Mouse (Mus musculus) WW6 (cell line): ENCODE results near the gene Itgal.
"Not testable (repeated sequence)": the region's sequence is repeated elsewhere in the genome, so short reads cannot be mapped to it uniquely, and the experiment has no call there.

ENCODE experiments used
- DNase-seq: peaks from one replicate; pipeline ENCODE4 v3.0.0-alpha.2; 2013; ENCODE audit warnings: low read depth, low spot score

Itgal gene

GRCm38 (mm10) chr7:127278311-127278710 lies 17.7 kb upstream of the Itgal start:
- DNase-seq, result no peak

GRCm38 (mm10) chr7:127280092-127280491 lies 16.0 kb upstream of the Itgal start:
- no peak for DNase-seq

DNA sequence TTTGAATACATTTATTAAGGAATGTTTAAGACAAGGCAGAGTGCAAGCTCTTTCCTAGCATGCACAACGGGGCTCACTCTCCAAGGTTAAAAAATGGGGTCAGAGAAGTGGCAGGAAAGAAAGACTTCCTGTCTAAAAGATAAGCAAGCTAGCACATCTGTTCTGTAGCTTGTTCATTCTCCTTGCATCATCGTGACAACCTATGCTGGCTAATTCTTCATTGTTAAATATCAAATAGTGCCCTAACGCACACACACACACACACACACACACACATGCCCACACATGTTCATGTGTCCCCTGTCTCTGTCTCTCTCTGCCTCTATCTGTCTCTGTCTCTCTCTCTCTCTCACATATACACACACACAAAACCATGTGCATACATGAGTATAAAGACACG lies 14.9 kb upstream of the Itgal start:
- no peak for DNase-seq

- DNase-seq, result no peak
Observed at GRCm38 (mm10) chr7:127282190-127282589, 13.9 kb upstream of the Itgal start.

DNA sequence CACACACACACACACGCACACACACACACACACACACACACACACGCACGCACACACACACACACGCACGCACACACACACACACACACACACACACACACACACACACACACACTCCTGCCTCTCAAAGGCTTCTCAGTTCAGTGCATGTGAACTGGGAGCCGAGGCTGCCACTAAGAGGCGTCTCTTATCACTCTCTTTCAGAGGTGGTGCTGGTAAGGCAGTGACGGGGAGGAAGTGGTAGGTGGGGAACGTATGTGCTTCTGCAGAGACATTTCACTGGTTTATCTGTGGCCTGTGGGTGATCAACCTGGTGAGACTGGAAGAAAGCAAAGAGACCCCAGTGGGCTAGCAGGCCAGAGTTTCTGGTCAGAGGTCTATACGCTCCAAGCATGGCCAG lies 10.9 kb upstream of the Itgal start:
- DNase-seq, result no peak

DNA sequence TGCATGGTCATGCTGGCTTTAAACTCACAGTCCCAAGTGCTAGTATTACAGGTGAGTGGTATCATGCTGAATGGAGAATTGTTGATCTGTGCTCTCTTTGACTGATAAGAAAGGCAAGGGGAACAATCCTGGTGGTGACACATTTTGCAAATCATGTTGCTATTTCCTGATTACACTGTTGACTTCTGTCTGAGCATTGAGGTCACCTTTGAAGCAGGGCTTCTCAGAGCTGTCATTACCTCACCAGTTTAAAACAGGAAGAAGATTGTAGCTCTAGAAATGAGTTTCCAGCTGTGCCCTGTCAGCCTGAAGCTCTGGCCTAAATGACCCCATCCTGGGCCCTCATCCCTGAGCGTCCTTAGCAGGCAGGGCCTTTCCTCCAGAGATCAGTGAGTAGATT lies 8.1 kb upstream of the Itgal start:
- no peak for DNase-seq

DNA sequence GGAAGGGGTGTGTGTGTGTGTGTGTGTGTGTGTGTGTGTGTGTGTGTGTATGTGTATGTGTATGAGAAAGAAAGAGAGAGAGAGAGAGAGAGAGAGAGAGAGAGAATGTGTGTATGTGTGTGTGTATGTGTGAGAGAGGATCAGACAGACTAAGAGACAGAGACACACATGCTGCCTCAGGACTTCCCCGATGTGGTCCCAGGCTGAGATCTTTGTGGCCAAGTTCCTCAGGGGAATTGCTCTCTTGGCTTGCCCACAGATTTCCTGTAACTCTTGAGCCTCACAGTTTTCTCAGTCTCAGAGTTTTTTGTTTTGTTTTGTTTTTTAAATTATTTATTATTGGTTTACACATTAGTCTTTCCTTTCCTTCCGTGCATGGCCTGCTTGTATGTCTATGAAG lies 6.8 kb upstream of the Itgal start:
- DNase-seq, result no peak

DNA sequence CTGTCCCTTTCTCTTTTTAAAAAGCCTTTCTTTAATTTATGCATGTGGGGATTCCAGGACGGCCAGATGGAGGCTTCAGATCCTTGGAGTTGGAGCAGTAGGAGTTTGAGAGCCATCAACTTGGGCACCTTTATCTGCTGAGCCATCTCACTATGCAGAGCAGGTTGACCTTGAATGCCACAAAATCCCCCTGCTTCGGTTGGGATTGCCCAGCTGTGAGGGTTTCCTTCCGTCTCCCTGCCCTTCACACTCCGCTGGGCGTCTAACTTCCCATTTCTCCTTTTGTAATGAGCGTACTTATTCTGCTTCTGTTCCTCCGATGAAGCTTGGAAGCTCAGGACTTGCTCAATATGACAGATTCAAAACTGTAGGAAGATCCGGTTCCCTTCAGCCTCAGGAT lies 5.9 kb upstream of the Itgal start:
- DNase-seq, result no peak

DNA sequence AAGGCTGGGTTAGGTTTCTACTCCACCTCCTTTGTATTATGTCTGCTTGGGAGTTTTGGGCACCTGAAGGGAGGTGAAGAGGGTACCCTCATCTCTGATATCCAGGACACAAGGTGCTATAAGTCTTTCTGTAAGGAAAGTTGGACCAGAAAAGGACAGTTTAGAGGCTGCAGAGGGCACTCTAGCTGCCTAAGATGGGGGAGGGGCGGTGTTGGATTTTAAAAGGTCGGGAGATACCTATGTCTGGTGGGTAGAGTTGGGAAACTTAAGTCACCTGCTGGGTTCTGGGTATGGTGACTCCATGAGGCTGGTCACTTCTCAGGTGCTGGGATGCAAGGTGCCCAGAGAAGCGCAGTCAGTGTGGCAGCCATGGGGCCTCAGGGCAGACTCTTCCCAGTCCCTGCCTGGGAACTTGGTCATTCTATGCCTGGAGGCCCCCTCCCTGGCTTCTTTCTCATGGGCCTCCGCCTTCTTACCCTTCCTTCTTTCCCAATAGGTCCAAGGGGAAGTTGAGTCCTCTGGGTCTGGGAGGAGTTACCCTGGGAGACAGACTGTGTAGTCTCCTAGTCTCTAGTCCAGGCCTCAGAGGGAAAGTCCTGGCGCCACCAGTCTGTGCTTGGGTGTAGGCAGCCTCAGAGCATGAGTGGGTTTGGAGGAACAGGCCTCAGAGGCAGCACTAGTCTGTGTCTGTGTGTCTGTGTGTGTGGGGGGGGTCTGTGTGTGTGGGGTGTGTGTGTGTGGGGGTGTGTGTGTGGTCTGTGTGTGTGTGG lies 911 bp downstream of the Itgal start:
- DNase-seq, result no peak

GRCm38 (mm10) chr7:127297586-127298193 lies 1.6 kb downstream of the Itgal start:
- no peak for DNase-seq

- no peak for DNase-seq
Observed at GRCm38 (mm10) chr7:127308431-127308830, 12.4 kb downstream of the Itgal start.

DNA sequence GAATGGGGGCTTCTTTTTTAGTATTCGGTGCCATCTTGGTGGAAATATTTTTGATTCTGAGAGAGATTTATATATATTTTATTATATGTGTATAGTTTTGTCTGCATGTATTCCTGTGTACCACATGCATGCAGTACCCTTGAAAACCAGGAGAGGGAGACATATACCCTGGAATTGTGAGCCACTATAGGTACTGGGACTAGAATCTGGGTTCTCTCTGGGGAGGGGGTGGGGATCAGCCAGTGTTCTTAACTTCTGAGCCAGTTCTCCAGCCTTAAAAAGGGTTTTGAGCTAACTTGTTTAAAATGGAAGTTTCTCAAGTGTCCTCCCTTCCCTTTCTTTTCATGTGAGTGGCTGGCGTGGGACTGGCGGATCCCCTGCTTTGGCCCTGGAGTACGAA lies 12.8 kb downstream of the Itgal start:
- peak; percentile 49 for DNase-seq

DNA sequence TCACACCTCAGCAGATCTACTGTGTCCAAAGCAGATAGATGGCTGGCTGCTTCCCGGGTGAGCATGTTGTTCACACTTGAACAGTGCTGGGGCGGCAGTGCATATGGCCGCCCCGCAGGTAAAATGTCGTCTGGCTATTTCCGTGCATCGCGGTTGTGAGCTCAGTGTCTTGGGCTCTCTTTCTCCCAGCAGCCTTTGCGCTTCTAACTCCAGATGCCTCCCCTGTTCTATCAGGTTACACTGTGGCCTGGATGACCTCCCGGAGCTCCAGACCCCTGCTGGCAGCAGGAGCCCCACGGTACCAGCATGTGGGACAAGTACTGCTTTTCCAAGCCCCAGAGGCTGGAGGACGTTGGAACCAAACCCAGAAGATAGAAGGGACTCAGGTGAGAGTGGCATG lies 13.9 kb downstream of the Itgal start:
- no peak for DNase-seq

DNA sequence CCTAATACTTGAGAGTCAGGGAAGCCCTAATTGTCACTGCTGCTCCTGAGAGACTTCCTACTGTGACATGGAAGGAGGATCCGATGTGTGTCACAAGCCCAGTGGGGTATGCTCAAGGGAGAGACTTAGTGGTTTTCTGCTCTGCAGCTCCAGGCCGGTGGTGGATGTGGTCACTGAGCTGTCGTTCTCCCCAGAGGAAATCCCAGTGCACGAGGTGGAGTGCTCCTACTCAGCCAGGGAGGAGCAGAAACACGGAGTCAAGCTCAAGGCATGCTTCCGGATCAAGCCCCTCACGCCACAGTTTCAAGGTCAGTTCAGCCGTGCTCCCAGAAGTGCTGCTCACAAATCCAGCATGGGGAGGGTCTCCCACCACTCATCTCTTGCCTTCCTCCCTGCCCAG lies 17.9 kb downstream of the Itgal start:
- DNase-seq, result no peak

DNA sequence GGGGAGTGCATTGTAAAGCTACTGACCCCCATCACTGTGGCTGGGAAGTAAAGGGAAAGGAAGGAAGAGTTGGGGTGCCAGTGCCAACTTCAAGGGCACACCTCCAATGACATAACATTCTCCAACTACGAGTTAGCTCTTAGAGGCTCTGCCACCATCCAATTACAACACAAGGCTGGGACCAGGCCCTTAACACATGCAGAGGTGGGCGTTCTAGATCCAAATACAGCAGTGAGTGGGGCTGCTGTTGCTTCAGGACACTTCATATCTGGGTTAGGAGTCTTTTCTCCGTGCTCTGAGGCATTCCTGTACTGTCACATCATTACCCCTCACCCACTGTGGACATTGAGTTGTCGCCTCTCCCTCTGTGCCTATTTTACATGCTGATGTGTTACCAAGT lies 25.0 kb downstream of the Itgal start:
- DNase-seq, result no peak

DNA sequence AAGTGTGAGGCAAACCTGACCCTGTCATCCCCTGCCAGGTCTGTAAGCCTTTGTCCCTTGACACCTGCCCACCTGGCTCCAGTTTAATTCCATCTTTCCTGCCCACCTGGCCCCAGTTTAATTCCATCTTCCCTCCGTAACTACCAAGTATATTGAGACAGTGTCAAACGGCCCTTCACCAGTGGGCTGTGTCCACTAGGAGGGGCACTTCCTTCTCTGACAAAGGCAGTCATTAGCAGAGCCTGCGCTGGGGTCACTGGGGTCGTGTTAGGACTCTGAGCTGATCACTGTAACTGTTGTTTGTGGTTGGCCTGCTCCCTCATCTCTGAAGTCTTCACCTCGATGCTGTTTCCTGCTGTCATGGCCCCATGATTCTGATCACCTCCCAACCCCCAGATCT lies 26.0 kb downstream of the Itgal start:
- DNase-seq, result no peak

GRCm38 (mm10) chr7:127324944-127325343 lies 28.9 kb downstream of the Itgal start:
- DNase-seq, result no peak

GRCm38 (mm10) chr7:127325550-127325949 lies 29.5 kb downstream of the Itgal start:
- DNase-seq, result no peak

- DNase-seq, result no peak
Observed at GRCm38 (mm10) chr7:127326685-127327084, 30.6 kb downstream of the Itgal start.

DNA sequence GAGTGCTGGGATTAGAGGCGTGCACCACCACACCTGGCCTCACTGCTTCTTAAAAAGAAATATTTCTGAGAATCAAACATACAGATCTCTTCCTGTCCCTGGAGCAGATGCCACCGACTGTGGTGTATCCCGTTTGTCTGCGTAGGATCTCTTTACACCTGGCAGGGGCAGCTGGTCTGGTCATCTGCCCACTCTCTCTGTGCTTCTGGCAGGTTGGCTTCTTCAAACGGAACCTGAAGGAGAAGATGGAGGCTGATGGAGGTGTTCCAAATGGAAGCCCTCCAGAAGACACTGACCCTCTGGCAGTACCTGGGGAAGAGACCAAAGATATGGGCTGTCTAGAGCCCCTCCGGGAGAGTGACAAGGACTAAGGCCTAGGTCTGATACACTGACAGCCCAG lies 37.2 kb downstream of the Itgal start:
- DNase-seq, result no peak

DNA sequence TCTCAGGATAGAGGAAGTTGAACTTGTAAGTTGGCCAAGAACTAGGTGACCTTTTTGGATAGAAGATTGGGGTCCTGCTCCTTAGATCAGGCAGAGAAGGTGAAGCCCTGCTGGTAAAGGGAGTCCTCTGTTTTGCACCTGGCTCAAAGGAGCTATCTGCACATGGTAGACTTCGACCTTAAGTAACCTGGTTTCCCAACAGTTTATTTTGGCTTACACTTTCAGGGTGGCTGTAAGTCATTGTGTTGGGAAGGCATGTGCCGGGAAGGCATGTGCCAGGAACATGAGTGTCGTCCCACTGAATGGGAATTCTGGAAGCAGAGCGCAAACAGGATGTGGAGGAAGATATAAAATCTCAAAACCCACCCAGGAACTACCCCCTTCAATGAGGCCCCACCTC lies 39.5 kb downstream of the Itgal start:
- DNase-seq, result no peak

GRCm38 (mm10) chr7:127337636-127338035 lies 41.6 kb downstream of the Itgal start:
- no peak for DNase-seq

DNA sequence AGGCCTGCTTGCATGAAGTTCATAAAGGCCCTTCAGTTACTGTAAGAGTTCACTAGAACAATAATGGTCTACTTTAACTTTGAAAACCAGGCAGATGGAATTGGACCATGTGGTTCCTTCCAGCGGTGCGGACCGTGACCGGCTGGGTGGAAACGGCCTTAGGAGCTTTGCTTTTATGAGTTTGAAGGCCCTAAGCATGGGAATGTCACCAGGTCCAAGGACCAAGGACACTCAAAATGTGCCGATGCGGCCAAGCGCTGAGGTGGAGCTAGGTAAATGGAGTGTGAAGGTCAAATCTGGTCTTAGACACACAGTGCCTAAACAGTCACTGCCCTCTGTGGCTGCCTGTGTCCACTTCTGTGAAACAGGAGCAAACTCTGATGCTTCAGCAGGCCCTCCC lies 45.3 kb downstream of the Itgal start:
- DNase-seq, result no peak

DNA sequence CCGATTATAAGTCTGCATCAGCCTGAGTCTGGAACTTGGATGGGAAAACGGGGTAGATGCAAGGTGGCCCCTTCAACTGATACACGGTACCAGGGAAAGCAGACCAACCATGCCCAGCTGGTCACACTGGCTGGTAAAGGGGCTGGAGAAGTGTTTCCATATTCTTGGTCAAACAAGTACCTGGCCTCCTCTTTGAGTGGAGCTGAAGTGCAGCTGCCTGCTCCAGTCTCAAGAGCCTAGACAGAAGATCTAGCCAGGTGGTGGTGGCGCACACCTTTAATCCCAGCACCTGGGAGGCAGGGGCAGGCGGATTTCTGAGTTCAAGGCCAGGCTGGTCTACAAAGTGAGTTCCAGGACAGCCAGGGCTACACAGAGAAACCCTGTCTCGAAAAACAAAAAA lies 45.8 kb downstream of the Itgal start:
- not testable (repeated sequence) for DNase-seq
